Mouse (Mus musculus): ENCODE results near the gene Cd55b.

GRCm38 (mm10) chr1:130455111-130455510 is 32.3 kb upstream of the Cd55b start:
- TF ChIP-seq ZNF384 (IDR thresholded peaks at IDR 0.05; ENCODE audit: low read depth, low read length) (no peak), ZC3H11A (IDR thresholded peaks at IDR 0.05; ENCODE audit: borderline replicate concordance, low read depth, low read length) (no peak), CHD2 (IDR thresholded peaks at IDR 0.05; ENCODE audit: low read depth, low read length) (no peak)
